Mouse (Mus musculus) neural tube, embryonic 10.5 days (tissue): ENCODE data around the gene Urb1.
A peak's percentile ranks its signal among the peaks of the same experiment; 100 is the strongest.

Experiments used
- DNase-seq: peaks from one replicate; pipeline ENCODE4 v3.0.0-alpha.2; 2017; ENCODE audit warnings: low spot score; ENCODE audit errors: extremely low spot score

Urb1 gene

DNA sequence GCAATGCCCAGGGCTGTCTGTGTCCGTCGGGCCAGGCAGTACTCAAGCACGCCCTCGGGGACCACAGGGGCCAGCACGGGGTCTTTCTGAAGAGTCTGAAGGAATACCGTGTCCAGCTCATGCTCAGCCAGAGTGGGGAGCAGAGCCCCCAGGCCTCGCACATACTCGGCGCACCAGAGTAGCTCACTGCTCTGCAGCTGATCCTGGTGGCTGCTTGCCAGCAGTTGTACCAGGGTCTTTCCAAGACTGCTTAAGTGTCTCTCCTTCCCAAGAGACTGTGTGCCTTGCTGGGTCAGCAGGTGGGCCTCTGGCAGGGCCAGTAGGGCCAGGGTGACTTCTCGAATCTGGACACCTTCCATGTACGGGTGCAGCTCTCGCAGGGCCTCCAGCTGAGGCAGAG, 36.0 kb downstream of the Urb1 start:
- no peak for DNase-seq

DNA sequence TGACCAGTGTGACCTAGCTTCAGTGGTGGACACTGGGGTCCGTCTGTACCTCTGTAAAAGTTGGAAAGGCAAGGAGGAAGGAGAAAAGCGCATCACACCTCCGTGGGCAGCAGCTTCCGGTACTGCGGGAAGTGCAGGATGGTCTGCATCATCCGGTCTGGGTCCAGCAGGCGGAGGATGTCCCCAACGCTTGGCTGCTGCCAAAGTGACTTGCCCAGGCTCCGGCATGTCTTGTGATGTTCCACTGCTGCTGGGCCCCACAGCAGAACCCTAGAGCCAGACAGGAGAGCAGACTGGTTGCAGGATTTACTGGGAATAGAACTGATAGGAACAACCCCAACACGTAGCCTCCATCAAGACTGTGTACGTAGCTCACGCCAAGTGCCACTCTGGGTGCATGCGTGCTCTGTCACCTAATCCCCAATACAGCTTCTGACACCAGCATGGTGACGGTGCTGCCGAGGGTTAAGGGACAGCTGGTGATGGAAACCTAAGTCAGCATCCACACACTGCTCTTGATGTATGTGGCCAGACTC, 43.2 kb downstream of the Urb1 start:
- no peak for DNase-seq

DNA sequence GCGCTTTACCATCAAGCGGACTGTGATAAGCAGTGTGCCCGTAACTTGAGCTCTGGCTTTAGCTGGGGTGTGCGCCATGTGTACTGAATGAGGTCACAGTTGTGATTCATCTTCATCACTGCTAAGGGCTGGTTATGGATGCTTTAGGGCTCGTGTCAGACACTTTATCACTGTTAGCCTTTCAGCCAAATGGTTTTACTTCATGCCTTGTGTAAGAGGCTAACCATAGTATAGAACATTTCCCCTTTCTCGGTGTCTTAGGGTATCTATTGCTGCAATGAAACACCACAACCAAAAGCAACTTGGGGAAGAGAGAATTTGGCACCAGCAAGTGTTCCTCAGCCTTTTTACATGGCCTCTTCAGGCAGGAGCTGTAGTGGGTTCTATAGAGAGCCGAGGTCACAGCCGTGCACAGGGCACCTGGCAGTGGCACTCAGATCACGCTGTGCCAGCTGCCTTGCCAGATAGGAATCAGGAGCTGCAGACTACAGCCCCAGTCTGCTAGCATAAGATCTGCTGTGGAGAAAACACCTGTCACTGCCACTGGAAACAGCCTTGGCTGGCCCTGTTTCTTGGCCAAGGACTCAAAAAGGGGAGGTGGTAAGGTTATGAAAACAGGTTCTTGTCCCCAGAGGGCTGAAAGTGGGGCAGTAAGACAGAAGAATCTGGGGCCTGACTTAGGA, 44.9 kb downstream of the Urb1 start:
- DNase-seq: no peak

- DNase-seq: no peak
Measured at GRCm38 (mm10) chr16:90760515-90760914, 49.7 kb downstream of the Urb1 start.

- DNase-seq: no peak
Measured at GRCm38 (mm10) chr16:90759335-90759734, 50.9 kb downstream of the Urb1 start.

- DNase-seq: no peak
Measured at GRCm38 (mm10) chr16:90753386-90753941, 56.7 kb downstream of the Urb1 start.

- DNase-seq: no peak
Measured at GRCm38 (mm10) chr16:90748169-90748568, 62.0 kb downstream of the Urb1 start.

DNA sequence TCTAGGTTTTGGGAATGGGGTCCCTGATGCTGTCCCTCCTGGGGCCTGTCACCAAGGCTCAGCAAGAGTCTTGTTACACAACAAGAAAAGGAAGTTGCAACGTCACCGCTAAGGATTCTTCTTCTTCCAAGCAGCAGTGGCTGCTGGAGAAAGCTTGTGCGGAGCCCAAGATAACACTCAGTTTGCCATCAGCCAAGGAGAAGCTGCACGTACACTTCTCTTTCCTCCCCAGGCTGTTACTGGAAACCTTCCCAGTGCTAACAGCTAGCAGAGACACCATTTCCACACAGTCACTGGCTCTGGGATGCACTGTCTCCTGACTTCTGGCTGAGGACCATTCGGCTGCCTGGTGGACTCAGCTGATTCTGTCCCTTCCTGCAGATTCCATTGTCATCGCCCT, 63.1 kb downstream of the Urb1 start:
- DNase-seq: no peak

- no peak for DNase-seq
Measured at GRCm38 (mm10) chr16:90738092-90738956, 71.9 kb downstream of the Urb1 start, which contains the start of gene Mrap. Gene Mrap, plus strand, starts transcription at chr16:90738207.

- no peak for DNase-seq
Measured at GRCm38 (mm10) chr16:90736672-90737270, 73.4 kb downstream of the Urb1 start.

GRCm38 (mm10) chr16:90735611-90736010, 74.6 kb downstream of the Urb1 start:
- no peak for DNase-seq

DNA sequence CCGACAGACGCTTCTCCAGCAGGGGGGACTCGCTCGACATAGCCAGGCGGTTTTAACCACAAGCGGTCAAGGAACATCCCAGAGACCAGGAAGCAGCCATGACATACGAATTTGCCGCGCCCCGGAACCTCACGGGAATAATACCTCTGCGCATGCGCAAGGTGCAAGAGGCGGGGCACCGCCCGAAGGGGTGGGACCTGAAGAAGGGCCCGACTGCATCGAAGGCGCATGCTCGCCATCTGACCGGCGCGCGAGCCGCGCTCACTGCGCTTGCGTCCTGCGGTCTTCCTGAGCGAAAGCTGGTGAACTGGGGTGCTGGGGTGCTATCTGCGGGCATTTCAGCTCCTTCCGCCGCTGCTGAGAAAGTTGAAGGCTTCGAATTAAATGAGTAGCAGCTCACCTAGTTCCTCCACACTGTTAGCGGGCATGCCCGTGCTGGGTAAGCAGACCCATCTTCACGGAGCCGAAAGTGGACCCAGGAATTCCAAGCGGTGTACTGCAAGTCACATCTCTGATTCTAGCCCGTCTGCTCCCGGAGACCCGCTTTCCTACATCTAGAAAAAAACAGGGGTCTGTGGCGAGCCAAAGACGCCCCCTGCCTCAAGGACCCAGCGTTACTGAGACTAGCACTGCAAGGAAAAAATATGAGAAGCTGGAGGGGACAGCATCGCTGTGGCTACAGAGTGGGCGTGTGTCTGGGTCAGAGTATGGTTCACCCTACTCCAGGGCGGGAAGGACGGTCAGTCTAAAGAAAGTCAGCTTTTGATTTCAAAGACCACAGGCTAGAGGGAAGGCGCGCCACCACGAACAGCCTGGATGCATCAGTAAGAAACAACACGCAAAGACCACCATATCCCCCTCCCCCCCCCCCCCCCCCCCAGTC, 82.7 kb downstream of the Urb1 start, which contains the start of gene Mis18a:
Gene Mis18a (minus strand): TSS at position 172 of the 883 bp plus-strand sequence.
- peak; percentile 97 for DNase-seq

GRCm38 (mm10) chr16:90726600-90727227, 83.5 kb downstream of the Urb1 start:
- peak; percentile 26 for DNase-seq

DNA sequence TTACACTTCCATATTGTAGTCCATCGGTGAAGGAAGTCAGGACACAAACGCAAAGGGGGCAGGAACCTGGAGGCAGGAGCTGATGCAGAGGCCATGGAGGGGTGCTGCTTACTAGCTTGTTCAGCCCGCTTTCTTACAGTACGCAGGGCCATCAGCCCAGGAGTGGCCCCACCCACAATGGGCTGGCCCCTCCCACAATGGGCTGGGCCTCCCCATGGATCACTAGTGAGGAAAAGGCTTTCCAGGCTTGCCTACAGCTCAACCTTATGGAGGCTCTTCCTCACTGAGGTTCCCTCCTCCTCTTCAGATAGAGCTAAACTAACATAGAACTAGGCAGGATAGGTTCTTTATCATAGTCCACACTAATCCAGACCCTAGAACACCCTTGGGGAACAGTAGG, 86.2 kb downstream of the Urb1 start:
- DNase-seq: no peak

- DNase-seq: no peak
Measured at GRCm38 (mm10) chr16:90710313-90710712, 99.9 kb downstream of the Urb1 start.

- DNase-seq: peak; percentile 48
Measured at GRCm38 (mm10) chr16:90709711-90710289, 100.4 kb downstream of the Urb1 start.

- no peak for DNase-seq
Measured at GRCm38 (mm10) chr16:90706279-90706678, 103.9 kb downstream of the Urb1 start.

- peak; percentile 40 for DNase-seq
Measured at GRCm38 (mm10) chr16:90704161-90704825, 105.9 kb downstream of the Urb1 start.

DNA sequence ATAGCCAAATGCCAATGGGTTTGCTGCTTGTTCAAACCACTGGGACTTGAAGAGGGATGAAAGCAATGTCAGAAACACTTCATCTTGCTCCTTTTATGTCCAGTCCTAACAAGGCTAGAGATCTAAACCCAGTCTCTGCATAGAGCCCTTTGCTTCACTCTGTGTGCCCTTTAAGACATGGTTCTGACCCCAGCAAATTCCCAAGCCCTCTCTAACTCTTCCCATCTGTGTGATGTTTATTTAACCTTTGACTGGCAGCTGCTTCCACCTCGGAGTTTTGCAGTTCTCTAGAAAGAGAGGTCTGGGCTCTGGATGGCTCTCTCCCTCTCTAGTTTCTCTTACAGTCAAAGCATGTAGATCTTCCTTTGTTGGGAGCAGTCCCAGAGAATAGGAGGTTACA, 106.6 kb downstream of the Urb1 start:
- peak; percentile 45 for DNase-seq
